Mouse (Mus musculus): ENCODE results near the gene Bcl2l12. TPM values are rescaled to one million over a fixed set of nuclear protein-coding genes. Genes with fewer than 3 reads are reported as not detected.
A peak's percentile ranks its signal among the peaks of the same experiment; 100 is the strongest.
"Not testable (repeated sequence)": the region's sequence is repeated elsewhere in the genome, so short reads cannot be mapped to it uniquely, and the experiment has no call there.

Bcl2l12 gene
- total RNA-seq (2021), result 10 to 100 TPM; 10.2 to 11.2 TPM

DNA sequence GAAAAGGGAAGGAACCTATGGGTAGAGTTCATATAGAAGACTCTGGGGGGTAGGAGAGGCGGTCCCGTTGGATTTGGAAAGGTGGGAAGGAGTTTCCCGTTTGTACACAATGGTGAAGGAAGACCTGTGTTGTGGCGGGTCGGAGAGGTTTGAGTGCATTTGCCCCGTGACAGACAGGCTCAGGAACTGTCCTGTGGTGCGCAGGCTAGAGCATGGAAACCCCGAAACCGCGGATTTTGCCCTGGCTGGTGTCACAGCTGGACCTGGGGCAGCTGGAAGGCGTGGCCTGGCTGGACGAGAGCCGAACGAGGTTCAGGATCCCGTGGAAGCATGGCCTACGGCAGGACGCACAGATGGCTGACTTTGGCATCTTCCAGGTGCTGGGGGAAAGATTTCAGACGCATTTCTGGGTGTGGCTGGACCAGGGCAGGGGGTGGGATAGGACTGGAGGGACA, at the start of gene Bcl2l12:
TSS of gene Bcl2l12 (minus strand) at position 212 of the 455 bp plus-strand sequence.
- DNase-seq (ENCODE audit: low spot score), result peak; percentile 42
- intact Hi-C loops (cut with DNase I), result no loop called here

DNA sequence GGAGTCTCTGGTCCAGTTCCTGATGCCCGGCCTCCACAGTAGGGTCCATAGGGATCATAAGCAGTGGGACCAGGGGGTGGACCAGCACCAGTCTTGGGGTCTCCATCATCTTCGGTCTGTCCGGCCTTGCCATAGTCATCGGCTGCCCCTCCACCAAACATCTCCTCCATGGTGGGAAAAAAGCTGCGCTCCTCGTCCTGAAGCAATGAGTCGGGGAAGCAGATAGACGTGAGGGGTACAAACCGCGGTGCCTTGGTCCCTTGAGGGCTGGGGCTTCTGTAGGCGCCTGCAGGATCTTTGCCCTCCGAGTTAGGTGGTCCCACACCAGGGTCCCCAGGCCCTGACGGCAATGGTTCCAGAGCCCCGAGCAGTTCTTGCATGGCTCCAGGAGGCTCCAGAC, 49.0 kb upstream of the Bcl2l12 start:
- intact Hi-C loops (cut with DNase I), result loop anchor here (2.0 kb wide), 1 partner anchor 21 kb away; no protein-coding TSS in a partner anchor
- DNase-seq (ENCODE audit: low spot score), result no peak

- DNase-seq (ENCODE audit: low spot score), result no peak
- intact Hi-C loops (cut with DNase I), result loop anchor here (2.0 kb wide), 1 partner anchor 20 kb away; no protein-coding TSS in a partner anchor
Observed at GRCm38 (mm10) chr7:45046853-45047350, 48.4 kb upstream of the Bcl2l12 start.

- no peak for DNase-seq (ENCODE audit: low spot score)
- intact Hi-C loops (cut with DNase I), result loop anchor here (2.0 kb wide), 1 partner anchor 19 kb away; no protein-coding TSS in a partner anchor
Observed at GRCm38 (mm10) chr7:45045741-45046140, 47.2 kb upstream of the Bcl2l12 start.

DNA sequence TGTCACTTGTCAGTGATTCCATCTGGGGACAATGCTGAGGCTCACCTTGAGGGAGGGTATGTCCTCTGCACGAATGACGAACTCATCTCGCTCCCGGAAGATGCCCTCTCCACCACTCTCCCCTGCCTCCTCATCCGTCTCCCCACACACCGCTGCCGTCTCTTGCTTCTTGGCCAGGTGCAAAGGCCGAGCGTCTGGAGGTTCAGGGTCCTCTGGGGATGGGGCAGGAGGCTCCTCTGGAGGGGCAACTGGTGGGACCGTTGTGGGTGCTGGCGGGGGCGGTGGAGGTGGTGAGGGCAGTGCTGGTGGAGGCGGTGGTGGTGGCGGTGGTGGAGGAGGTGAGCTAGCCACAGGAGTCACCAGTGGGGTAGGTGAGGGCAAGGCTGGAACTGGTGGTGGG, 44.8 kb upstream of the Bcl2l12 start:
- intact Hi-C loops (cut with DNase I), result no loop called here
- DNase-seq (ENCODE audit: low spot score), result no peak

DNA sequence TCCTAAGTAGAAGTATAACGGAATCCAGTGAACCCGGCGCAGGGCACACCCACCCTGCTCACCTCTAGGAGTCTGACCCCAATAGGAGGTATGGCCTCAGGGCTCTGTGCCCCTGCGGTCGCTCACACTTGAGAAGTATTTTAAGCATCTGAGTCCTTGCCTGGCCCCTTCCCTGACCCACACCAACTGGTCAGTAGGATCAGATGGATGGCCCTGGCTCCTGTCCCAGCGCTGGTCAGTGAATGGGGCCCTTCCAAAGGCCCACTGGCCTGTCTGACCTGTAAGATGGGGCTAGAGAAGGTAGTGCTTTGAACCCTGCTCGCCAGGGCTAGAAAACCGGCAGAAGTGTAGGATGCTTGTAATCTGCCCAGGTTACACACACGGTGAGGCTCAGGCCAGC, 42.3 kb upstream of the Bcl2l12 start:
- intact Hi-C loops (cut with DNase I), result no loop called here
- no peak for DNase-seq (ENCODE audit: low spot score)

DNA sequence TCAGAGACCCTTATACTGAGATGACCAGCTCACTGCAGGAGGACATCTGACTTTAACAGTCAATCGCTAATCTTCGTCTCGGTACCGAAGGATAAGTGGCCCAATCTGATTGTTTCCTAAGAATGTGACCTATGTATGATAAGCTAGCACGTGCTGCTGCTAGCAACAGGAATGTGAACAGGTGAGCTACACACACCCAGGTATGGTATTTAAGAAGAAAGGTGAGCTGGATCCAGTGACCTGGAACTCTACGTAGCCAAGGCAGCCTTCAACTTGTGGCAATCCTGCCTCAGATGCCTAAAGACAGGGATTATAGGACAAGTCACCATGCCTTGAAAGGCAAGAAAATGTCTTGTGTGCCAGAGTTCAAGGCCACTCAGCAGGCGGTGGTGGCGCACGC, 39.9 kb upstream of the Bcl2l12 start:
- intact Hi-C loops (cut with DNase I), result no loop called here
- DNase-seq (ENCODE audit: low spot score), result no peak

- intact Hi-C loops (cut with DNase I), result no loop called here
- DNase-seq (ENCODE audit: low spot score), result no peak
Observed at GRCm38 (mm10) chr7:45037720-45038361, 39.3 kb upstream of the Bcl2l12 start.

DNA sequence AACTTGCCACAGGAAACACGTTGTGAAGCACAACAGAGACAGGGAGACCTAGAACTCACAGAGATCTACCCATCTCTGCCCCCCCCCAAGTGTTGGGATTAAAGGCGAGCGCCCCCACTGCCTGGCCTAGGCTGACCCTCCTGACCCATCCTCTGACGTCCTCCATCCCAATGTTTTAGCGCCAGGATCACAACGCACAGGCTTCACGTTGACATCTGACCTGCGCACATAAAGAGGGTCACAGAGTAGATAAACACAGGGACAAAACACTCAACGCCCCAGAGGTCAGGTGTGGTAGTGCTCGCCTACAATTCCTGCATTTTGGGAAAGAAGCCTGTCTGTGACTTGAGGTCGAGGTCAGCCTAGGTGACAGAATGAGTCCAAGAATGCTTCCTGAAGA, 38.2 kb upstream of the Bcl2l12 start:
- intact Hi-C loops (cut with DNase I), result no loop called here
- DNase-seq (ENCODE audit: low spot score), result no peak

DNA sequence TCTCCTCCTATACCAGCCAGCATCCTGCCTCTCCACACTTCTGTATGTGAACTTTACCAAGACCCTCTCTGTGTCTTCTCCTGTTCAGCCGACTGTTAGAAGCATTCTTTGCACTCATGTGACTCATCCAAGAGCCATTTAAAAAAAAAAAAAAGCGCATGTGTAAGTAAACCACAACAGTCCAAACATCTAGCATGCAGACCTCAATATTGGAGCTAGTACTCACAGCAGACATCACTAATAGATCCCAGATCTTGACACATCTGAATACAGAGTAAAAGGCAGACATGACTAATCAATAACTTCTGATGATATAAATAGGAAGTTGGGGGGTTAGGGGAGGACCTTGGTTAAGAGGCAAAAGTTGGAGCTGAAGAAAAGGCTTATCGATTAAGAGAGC, 37.1 kb upstream of the Bcl2l12 start:
- DNase-seq (ENCODE audit: low spot score), result no peak
- intact Hi-C loops (cut with DNase I), result no loop called here

- intact Hi-C loops (cut with DNase I), result no loop called here
- no peak for DNase-seq (ENCODE audit: low spot score)
Observed at GRCm38 (mm10) chr7:45033722-45034359, 35.3 kb upstream of the Bcl2l12 start.

DNA sequence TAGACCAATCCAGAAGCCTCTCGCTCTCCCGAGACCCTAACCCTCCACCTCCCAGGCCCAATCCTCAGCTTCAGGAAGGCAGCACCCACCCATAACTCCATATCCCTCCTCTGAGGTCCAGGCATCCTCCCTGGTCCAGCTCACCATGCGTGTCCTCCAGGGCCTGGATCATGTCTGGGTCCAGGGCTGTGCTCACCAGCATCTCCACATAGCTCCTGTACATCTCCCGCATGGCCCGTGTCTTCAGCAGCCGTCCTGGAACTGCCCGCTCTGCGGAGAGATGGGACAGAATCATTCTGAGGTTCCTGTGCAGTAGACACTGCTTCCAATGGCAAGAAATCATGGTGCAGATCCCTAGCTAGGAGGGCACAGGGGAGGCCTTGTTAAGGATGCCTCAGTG, 32.3 kb upstream of the Bcl2l12 start:
- no peak for DNase-seq (ENCODE audit: low spot score)
- intact Hi-C loops (cut with DNase I), result no loop called here

GRCm38 (mm10) chr7:45029995-45030394, 31.5 kb upstream of the Bcl2l12 start:
- intact Hi-C loops (cut with DNase I), result no loop called here
- no peak for DNase-seq (ENCODE audit: low spot score)

DNA sequence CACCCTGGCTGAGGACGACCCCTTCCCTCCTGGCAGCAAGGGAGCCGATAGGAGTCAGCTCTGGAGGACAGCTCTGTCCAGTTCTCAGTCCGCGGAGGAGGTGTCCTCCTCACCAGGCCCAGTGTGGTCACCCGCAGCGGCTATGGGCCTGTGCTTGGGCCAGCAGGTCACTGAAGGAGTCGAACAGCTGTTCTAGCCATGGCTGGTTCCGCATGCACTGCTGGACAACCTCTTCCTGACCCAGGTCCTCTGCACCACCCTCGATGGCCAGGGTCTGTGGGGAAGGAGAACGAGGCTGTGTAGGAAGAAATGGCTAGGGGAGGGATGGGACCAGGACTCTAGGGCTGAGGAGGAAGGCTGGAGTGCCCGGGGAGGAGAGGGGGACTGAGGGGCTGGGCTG, 29.8 kb upstream of the Bcl2l12 start:
- intact Hi-C loops (cut with DNase I), result no loop called here
- no peak for DNase-seq (ENCODE audit: low spot score)

DNA sequence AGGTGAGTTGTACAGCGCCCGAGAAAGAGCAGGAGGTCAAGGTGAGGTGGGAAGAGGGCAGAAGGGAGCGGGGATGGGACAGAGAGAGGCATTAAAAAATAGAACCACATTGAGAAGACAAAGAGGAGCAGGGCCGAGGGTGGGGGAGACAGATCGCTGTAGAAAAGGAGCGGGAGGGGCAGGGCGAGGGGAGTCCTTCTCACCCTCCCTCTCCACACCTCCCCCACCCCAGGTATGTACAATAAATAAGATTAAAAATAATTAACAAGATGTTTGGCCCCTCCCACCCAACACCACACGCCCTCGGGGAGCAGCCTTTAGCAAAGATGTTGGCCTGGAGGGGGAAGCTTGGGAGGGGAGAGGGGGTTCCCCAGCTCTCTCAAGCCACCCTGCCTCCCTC, 29.2 kb upstream of the Bcl2l12 start:
- DNase-seq (ENCODE audit: low spot score), result no peak
- intact Hi-C loops (cut with DNase I), result loop anchor here (2.0 kb wide), 1 partner anchor 19 kb away; no protein-coding TSS in a partner anchor

DNA sequence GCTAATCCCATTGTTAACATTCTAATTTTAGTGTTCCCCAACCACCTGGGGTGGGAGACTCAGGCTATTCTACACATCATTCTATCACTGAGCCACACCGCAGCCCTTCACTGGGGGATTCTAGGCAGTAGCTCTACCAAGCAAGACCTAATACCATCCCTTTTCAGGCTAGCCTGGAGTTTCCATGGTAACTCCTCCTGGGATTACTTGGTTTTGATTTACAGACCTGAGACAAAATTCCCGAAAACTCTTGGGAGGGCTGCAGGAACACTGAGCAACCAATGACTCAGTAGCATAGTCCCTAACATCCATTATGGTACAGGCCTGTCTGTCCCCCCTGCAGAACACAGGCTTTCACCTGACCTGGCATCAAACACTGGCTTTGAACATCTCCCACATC, 27.7 kb upstream of the Bcl2l12 start:
- DNase-seq (ENCODE audit: low spot score), result no peak
- intact Hi-C loops (cut with DNase I), result loop anchor here (2.0 kb wide), 1 partner anchor 21 kb away; no protein-coding TSS in a partner anchor

- intact Hi-C loops (cut with DNase I), result loop anchor here (2.0 kb wide), 1 partner anchor 21 kb away; no protein-coding TSS in a partner anchor
- no peak for DNase-seq (ENCODE audit: low spot score)
Observed at GRCm38 (mm10) chr7:45025601-45026220, 27.2 kb upstream of the Bcl2l12 start.

- intact Hi-C loops (cut with DNase I), result loop anchor here (5.0 kb wide), 1 partner anchor 42 kb away; no protein-coding TSS in a partner anchor
- no peak for DNase-seq (ENCODE audit: low spot score)
Observed at GRCm38 (mm10) chr7:45024281-45025248, 26.1 kb upstream of the Bcl2l12 start.

DNA sequence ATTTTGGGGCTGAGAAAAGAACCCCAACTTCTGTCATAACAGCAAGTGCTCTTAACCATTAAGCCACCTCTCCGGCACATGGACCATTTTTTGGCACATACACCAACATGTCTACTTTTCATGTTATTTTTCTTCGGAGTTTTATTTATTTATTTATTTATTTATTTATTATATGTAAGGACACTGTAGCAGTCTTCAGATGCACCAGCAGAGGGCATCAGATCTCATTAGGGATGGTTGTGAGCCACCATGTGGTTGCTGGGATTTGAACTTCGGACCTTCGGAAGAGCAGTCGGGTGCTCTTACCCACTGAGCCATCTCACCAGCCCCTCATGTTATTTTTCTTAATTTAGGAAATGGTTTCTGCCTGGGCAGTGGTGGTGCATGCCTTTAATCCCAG, 25.2 kb upstream of the Bcl2l12 start:
- intact Hi-C loops (cut with DNase I), result loop anchor here (5.0 kb wide), 1 partner anchor 41 kb away; no protein-coding TSS in a partner anchor
- not testable (repeated sequence) for DNase-seq (ENCODE audit: low spot score)
